Mouse (Mus musculus) regulatory T cell (primary cell): Measurements from ENCODE around the gene Prh1.
"Not testable (repeated sequence)": the region's sequence is repeated elsewhere in the genome, so short reads cannot be mapped to it uniquely, and the experiment has no call there.

Experiments
- in situ Hi-C: fragments of 300-600 bp; cut with MboI, MseI; formaldehyde crosslinking; loops from one replicate; pipeline ENCODE4 v1.15.1; 2025; ENCODE audit warnings: high pct_unique_total_duplicates

The Prh1 gene

GRCm38 (mm10) chr6:132569509-132569908, at the start of gene Prh1:
TSS of gene Prh1 (plus strand) at chr6:132569809.
- in situ Hi-C loops: not testable (repeated sequence)

GRCm38 (mm10) chr6:132595613-132596012, 26.0 kb downstream of the Prh1 start, which contains the start of gene Prp2:
TSS of gene Prp2 (plus strand) at chr6:132595913.
- in situ Hi-C loops: not testable (repeated sequence)
